Mouse (Mus musculus) kidney, postnatal 36 days (tissue): Measurements from ENCODE around the gene Rgs3.
A peak's percentile ranks its signal among the peaks of the same experiment; 100 is the strongest.

Experiments
- DNase-seq, 2 experiments: peaks; one replicate each; pipeline ENCODE4 v3.0.0; 2021 to 2022; ENCODE audit warnings: mixed read lengths in 2 of 2

The Rgs3 gene

DNA sequence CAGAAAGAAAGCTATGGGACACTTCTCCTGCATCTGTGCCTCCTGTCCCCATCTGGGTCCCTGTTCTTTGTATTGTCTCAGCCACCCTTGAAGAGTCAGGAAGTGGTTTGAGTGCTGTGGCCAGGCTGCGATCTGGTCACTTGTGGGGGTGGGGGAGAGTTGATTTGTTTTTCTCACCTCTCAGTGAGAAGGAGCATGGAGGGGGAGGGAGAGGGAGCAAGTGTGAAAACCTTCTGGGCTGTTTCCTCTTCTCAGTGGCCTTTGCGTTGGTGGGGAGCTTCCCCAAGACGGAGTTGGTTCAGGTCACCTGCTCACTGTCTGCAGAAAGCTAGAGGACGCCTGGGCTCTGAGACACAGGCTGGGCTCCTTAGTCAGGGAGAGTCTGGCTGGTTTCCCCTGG lies 70.3 kb downstream of the Rgs3 start:
- peak in 1 of 2 experiments; percentile 22 for DNase-seq

DNA sequence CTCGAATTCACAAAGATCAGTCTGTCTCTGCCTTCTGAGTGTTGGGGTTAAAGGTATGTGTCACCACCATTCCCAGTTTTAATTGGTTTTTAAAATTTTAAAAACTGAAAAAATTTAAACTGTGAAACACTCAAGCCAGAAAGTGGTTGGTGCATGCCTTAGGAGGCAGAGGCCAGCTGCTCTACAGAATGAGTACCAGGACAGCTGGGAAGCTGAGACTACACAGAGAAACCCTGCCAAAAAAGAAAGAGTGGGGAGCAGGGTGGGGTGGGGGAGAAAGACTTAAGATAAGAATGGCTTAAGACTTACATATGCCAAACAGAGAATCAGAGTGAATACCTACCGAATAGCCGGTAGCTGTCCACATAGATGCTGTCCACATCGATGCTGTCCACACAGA lies 73.6 kb downstream of the Rgs3 start:
- DNase-seq: no peak

DNA sequence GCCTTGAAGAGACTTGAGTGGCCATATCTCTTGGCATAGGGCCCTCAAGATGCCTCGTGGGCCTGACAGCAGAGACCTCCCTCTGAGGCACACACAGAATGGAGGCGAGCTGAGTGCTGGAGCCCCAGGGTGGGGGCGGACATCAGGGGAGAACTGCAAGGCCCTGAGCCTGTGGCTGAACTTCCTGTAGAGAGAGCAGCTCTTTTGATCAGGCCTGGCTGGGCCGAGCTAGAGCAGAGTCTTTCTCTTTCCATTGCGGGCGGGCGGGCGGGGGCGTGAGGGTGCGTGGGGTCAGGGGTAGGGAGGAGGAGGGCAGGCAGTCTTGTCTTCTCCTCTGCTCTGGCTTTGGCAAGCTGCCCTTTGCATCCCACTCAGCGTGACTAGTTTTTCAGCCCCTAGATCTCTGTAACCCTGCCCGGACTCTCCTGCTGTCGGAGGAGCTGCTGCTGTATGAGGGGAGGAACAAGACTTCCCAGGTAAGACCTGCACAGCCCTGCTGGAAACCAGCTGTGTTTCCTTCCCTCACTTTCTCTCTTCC lies 74.5 kb downstream of the Rgs3 start:
- peak; percentile 39 to 57 for DNase-seq

DNA sequence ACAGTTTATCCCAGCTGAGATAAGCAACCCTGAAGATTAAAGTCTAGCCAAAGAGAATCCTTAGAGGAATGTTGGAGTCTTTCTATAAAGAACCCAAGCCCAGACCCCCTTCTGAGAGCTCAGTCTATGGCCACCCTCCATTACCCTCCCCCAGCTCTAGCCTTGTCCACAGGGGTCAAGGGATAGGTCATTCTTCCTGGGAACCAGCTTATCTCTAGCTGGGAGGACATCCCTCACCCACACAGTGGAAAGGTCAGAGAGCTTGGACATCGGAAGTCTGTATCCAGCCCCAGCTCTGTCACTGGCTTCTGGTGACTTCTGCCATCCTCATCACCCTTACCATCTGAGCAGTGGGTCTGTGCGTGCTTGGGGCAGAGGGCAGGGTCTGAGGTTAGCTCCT lies 75.2 kb downstream of the Rgs3 start:
- no peak for DNase-seq

DNA sequence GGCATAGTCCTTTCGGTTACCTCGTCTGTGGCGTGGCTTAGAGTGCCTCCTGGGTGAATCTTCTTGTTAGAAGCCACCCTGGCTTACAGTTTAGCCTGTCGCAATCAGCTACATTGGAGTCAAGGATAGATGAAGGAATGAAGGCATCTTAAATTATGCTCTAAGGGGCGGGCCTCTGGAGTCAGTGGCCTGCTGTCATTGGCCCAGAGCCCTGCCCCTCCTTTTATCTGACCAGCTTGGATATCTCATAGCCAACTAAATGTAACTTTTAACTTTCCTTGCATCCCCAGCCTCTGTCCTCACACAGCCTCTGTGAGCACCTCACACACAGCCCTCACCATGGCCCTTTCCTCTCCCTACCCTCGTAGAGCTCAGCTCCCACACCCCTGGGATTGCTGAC lies 76.4 kb downstream of the Rgs3 start:
- no peak for DNase-seq

DNA sequence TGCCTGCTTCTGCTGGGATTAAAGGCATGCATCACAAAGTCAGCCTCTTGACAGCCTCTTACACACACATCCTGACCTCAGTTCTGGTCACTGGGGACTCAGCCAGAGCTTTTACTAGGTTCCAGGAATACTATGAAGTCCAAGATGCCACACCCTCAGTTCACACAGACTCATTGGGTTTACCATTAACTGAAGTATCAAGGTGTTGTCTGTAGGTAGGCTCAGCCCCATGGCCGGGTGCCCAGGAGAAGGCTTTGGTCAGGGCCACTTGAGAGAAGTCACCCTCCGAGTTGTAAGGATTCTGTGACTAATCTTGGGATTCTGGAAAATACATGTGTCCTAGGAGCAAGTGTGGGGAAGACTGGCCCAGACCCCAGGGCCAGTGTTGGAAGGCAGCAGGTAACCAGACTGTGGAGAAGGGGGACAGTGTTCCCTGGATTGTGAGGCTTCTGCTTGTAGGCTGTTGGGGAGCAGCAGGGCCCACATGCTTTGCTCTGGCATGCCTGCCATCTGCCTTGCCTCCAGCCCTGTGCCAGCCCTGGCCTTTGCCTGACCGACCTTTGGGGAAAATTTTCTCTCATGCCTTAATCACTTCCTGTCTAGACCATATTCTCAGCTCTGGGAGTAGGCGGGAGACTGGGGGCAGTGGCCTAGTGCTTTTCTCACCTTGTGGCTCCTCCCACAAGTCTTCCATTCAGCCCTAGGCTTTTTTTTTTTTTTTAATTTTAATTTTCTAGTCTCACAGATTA lies 78.4 kb downstream of the Rgs3 start:
- DNase-seq: peak; percentile 56 to 76

DNA sequence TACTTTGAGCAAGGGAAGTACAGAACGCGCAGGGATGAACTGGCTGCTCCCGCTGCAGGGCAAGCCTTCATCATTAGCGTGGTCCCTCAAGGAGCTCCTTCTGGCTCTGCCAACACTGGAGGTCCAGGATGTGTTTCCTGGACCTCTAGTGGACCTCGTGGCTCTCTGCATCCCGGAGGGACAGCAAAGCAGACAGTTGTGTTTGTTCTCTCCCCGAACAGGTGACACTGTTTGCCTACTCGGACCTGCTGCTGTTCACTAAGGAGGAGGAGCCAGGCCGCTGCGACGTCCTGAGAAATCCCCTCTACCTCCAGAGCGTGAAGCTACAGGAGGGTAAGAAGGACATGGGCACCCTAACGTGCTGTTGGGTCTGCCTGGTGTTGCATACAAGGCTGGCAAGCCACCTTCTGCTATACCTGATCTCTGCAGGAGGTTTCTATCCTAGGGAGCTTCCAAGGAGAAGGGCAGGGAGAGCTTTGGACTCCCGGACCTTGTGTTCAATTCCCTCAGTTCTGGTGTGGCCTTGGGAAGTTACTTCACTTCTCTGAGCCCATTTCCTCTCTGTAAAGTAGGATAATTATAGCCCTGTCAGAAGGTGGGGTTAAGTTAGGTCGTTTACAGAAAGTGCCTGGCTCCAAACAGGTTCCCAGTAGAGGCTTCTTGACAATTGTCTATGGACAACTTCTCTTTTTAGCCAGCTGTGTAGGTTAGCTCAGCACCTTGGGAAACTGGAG lies 81.0 kb downstream of the Rgs3 start:
- DNase-seq: no peak

DNA sequence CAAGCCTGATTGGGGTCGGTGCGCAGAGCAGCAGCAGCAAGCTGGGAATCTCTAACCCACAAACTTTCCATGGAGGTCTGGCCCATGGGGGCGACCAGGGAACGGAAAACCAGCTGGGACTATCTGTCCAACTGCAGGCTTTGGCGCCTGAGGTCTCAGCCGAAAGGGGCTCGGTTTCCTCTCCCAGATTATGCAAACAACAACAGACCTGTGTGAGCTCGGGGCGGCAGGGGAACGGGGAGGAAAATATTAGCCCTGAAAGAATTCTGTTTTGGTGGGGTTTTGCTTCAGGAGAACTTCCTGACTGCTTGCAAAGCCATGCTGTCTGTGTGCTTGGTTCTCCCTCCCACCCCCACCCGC lies 81.6 kb downstream of the Rgs3 start:
- DNase-seq: peak in 1 of 2 experiments; percentile 24

DNA sequence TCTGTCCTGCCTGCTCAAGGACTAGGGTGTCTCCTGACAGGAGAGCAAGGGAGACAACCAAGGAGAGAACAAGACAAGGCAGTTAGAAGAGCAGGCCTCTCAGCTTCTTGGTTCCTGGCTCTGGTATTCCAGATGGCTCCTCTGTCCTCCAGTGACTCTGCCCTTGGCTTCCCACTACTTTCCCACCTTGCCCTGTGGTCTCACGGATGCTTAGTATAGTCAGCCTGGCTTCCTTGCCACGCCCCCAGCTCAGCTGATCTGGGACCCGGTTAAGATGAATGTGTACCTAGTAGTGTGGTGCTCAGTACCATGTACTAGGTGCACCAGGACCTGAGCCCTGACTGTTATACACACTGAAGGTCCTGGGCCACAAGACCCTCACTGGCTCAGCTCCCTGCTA lies 82.0 kb downstream of the Rgs3 start:
- DNase-seq: no peak

DNA sequence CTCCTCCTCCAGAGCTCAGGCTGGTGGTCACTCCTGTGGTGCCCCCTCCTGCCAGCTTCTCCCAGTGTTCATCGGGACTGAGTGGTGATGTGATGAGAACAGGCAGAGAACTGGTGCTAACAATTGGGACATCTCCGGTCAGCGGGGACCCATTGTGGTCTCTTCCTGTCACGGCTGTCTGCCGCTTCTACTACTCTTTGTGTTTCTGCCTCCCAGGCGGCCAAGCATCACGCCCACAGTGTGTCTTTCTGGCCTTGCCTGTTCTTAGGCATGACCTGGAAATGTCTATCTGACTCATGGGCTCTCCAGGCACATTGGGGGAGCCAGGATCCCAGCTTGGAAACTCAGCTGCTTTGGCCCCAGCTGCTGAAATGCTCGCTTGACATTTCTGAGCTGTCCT lies 83.8 kb downstream of the Rgs3 start:
- DNase-seq: peak; percentile 53 to 62

DNA sequence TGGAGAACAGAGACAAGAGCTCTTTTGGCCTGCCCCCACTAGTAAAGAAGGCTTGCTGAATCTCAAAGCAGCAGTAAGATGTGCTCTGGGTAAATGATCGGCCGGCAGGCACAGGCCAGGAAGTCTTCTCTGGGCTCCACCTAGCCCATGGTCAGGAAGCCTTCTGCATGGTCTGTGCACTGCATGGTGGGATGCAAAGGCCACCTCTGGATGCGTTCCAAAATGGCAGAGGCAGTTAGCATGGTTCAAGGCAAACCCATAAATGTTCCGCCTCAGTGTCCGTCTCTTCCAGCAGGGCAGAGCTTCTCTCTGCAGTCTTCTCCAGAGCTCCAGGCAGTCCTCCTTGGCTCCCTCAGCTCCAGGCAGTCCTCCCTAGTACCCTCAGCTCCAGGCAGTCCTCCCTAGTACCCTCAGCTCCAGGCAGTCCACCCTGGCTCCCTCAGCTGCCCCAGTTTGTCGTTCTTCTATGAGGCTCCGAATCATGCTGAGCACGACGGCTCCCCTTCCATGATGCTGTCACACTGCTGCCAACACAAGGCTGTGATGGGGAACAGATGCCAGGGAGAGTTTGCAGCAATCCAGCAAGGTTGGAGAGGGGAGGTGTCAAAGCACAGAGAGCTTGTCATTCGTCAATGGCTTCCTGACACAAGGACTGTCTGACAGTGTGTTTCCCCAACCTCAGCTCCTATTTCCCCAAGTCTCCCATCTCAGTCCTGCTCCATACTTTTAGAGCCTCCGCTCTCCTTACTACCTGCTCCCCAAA lies 84.6 kb downstream of the Rgs3 start:
- DNase-seq: no peak

DNA sequence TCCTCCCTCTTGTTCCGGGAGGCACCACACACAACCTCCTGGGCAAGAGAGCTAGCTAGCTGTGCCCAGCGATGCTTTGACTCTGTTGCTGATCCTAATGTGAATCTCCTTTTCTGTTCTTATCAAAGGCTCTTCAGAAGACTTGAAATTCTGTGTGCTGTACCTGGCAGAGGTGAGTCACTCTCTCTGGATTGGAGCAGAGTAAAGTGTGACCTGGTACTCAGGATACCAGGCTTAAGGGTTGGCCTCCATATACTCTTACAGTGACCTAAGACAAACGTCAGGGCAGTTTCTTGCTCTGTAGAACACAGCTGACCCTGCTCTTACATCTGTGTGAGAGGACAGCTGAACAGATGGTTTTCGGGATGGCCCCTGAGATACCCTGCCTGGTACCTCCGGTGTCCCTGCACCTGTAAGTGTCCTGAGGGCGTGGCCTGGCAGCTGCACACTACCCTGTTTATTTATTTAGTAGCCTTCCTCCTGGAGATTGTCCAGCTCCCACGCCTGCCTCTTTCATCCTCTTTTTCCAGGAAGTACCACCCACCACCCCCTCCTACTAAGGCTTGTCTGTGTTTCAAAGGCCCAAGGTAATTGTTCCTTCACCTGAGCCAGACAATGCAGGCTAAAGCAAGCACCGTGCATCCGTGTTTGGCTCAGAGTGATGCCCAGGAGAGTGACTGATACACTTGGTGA lies 87.1 kb downstream of the Rgs3 start:
- DNase-seq: no peak

DNA sequence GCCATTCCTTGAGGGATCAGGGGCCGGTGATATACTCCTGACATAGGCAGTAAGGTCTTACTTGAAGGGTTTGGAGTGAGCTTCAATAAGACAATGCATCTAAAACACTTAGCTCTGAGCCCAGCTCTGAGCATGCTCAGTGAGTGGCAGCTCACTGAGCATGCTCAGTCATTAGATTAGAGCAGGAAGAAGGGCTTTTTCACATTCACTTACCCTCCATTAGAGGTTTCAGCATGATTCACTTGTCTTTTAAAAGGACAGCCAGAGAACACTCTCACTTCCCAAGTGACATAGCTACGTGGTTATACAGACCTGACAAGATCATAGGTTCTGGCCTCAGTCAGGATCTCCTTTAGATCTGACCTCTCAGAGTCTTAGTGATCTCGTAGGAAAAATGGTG lies 89.2 kb downstream of the Rgs3 start:
- DNase-seq: no peak

DNA sequence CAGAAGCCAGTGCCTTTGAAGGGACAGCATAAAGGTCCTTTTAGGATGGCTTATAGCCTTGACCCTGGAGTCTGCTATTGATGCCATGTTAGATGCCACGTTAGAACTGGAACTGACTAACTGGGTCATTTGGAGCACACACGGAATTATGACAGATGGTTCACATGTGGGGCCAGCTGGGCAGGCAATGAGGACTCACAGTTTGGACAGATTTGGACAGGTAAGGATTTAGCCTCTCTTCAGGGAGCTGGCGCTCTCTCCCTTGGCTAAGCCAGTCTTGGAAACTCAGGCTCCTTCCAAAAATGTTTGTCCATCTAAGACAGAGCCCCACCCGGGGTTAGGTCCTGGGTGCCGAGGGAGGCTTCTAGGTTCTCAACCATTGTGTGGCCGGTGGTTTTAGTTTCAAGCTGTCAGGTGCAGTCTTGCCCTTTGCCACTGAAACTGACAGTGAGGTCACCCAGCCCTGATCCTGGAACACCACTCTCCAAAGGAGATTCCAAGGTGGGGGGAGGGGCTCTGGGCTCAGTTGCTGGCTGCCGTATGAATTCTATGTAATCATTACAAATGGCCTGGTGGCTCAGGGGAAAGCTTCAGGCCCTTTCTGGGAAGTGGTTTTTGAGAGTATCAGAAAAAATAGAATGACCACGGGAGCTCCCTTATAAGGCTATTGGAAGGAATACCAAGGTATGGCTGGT lies 90.0 kb downstream of the Rgs3 start:
- DNase-seq: no peak

DNA sequence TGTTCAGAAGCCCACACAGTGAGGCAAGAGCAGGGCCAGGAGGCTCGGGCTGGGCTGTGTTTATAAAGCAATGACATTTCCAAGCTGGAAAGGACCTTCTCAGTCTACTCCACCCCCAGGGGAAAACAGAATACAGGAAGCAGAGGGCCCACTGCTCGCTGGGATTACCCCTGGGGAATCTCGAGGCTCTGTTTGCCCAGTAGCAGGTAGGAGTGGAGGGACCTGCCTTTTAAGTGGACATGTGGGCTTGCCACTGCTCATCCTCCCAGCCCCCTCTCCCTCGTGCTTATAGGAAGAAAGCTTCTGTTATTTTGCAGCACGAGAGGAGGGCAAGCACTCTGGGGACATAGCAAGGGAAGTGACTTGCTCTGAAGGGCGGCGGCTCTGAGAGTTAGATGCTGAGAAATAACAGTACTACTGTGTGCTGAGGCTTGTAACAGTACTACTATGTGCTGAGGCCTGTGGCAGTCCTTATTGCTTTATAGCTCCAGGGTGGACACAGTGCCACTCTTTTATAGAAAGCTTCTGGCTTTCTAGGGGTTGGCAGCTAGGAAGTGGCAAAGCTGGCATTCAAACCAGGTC lies 91.6 kb downstream of the Rgs3 start:
- no peak for DNase-seq

DNA sequence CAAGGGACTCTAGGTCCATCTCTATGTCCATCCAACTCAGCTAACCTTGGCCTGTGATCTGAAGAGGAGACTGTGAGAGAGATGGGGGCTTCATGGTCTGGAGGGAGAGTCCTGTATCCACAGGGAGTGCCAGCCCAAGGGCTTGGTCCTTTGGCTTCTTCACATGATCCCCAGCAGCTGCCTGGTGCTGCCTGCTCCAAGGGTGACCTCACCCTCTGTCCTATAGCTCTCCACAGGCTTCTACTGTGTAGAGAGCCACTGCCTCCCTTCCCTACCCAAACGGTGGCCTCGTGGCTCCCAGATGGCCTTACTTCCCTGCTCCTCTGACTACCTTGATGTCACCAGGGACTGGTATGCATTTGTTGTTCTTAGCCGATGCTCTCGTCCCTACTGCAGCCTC lies 92.6 kb downstream of the Rgs3 start:
- DNase-seq: no peak

DNA sequence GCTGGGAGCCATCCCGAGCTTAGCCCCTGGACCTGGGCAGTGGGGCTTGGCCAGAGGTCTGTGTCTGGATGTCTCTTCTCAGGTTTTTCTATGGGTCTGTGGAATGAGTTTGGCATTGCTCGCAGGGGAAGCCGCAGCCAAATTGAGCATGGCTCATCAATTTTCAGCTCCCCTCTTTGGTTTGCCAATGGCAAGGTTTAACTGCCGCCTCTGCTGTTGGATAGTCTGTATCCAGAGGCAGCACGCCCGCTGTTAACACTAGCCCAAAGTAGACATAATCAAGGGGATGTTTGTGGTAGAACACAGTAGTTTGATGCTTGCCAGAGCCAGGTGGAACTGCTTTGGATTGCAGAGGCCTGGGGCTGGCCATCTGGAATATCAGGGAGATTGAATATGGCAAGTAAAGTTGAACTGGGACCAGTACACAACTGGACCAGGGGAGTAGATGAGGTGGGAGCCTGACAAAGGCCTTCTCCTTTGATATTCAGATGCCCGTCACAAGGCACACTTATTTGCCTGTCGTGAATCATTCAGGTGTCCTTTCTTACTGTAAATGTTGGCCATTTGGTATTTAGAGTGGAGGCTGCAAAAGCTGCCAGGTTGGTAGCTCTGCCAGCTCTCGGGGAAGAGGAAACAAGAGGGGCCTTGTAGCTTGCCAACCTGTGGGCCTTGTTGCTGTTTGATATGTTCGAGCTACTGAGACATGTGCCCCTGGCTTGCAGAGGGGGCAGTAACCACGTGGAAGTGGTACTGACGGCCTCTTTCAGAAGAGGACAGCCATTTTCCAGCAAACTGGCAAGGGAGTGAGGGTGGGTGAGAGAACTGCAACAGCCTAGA lies 93.5 kb downstream of the Rgs3 start:
- no peak for DNase-seq

DNA sequence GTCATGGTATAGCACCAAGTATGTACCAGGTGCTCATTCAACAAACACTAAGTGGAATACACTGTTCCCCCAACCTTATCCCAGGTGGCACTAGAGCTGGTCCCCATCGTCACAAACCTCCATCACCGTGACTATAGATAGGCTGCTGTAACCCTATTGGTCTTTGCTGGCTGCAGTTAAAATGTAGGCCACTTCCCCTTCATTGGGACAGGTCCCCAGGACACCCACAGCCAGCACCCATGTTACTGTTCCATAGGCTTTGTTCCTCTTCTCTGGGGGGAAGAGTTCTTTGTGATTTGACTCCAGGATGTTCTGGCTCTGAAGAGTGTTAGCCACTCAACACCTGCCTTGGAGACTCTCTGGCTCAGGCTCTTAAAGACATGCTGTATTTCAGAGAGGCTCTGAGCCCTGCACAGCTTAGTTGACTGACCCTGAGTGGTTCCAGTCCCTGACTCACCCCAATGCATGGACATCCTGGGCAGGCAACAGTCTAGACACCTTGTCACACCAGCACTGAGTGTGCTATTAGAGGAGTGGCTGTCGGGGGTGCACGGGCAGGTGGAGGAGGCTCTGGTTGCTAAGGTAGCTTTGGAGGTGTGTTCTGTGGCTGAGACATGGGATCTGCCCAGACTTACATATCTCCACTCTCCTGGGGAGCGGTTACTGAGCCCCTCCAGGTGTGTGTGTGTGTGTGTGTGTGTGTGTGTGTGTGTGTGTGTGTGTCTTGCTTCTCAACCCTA lies 94.4 kb downstream of the Rgs3 start:
- DNase-seq: no peak

DNA sequence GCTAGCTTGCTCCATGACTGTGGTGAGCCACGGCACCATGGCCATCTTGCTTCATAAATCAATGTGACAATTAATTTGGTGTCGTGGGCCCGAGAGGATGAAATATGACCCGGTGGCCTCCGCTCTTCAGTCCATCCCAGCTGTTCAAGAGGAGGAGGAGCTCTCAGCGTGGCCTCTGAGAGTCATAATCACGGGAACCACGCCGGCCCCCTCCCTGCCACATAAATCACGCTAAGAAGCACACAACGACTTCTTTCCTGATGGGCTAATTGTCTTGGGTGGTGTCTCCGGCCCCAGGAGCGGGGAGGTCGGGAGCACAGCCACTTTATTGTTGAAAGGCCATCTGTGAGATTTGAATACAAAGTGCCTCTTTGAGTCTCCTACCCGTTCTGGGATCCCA lies 99.6 kb downstream of the Rgs3 start:
- DNase-seq: peak; percentile 82 to 84

DNA sequence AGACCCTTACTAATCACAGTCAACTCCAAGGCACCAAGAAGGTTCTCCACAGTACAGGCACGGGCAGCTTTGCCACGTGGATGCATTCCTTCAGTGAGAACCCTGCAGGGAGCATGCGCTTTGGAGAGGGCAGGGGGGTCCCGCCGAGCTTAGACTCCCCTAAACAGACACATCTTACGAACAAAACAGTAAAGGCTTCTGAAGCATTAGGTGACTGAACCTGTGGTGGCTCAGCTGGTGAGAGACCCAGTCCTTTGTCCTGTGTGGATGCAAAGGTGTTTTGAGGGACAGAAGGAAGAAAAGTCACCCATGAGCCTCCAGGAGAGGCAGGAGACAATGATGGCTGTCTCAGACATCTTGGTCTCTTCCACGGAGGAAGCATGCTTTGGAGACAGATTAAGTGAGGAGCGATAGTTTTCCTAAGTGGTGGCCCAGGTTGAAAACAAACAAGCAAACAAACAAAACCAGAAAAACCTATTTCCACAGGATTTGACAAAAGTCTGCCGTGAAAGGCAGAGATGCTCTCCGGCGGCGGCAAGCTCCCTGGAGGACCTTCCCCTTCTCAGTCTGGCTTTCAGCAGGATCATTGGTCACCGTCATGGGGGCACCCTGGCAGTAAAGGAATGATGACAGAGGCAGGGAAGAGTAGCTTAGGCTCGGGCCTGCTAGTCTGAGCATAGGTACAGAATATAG lies 100.4 kb downstream of the Rgs3 start:
- DNase-seq: no peak
